Mouse (Mus musculus) hindbrain, embryonic 12.5 days (tissue): ENCODE data around the gene Vwf. TPM values are rescaled to one million over a fixed set of nuclear protein-coding genes. Genes with fewer than 3 reads are reported as not detected.

Experiments
- ATAC-seq: fragments of 200-750 bp; cut with Nextera tagmentation; 2 replicates; pipeline ENCODE4 v1.8.0; 2017; ENCODE audit warnings: moderate TSS enrichment; ENCODE audit not compliant: low FRiP score
- H3K27ac ChIP-seq: fragments of 300-500 bp; sonication (generic); 2 replicates; pipeline ENCODE4 v1.5.1; 2016; ENCODE audit warnings: mild to moderate bottlenecking
- H3K27me3 ChIP-seq: fragments of 300-500 bp; sonication (generic); 2 replicates; pipeline ENCODE4 v1.6.1; 2016; ENCODE audit warnings: mild to moderate bottlenecking
- H3K36me3 ChIP-seq: fragments of 300-500 bp; sonication (generic); 2 replicates; pipeline ENCODE4 v1.6.1; 2016; ENCODE audit warnings: mild to moderate bottlenecking
- H3K4me1 ChIP-seq: fragments of 300-500 bp; sonication (generic); 2 replicates; pipeline ENCODE4 v1.6.1; 2016
- H3K4me2 ChIP-seq: fragments of 300-500 bp; sonication (generic); replicated peaks from 2 replicates; pipeline ENCODE4 v1.6.1; 2016; ENCODE audit warnings: mild to moderate bottlenecking
- H3K4me3 ChIP-seq: fragments of 300-500 bp; sonication (generic); 2 replicates; pipeline ENCODE4 v1.5.1; 2016; ENCODE audit warnings: mild to moderate bottlenecking
- H3K9ac ChIP-seq: fragments of 300-500 bp; sonication (generic); 2 replicates; pipeline ENCODE4 v1.6.1; 2016; ENCODE audit warnings: mild to moderate bottlenecking, moderate library complexity
- H3K9me3 ChIP-seq: fragments of 300-500 bp; sonication (generic); replicated peaks from 2 replicates; pipeline ENCODE4 v1.6.1; 2016; ENCODE audit warnings: mild to moderate bottlenecking
- WGBS: fragments of 180-500 bp; shearing (Covaris S2); methylation state at CpG from one replicate; pipeline ENCODE4 v1.1.7; 2016; 5-methylcytosine and 5-hydroxymethylcytosine counted together
- polyA plus RNA-seq: library from polyadenylated mRNA; unstranded; fragments of >200 nt; fragmentation: Nextera tagmentation; extraction: Ambion mirVana; gene quantifications from 2 replicates; pipeline ENCODE4 v1.2.1, GENCODE M21; 2016

The Vwf gene
- polyA plus RNA-seq, 1 experiment from 2014 or later, result 11.3 TPM

DNA sequence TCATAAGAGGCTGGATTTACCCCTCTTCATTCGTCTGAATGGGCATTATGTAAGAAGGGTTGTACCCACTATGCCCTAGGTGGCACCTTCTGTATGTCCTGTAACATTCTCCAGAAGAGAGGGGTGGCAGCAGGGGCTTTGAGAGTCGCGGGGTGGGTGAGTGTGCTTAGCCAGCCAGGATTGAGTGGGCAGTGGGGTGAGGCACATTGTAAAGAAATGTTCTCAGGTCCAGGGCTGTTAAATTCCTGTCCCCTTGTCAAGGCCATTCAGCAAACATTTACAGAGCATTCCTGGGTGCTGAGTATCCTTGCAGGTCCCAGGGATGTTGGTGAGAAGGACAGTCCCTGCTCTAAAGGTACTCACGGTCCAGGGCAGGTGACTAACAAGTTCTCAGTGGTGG lies 7.0 kb downstream of the Vwf start:
- no peaks in the 10 kb centered on the region for H3K27me3 ChIP-seq
- H3K36me3 ChIP-seq, result no peaks in the 10 kb centered on the region
- no peak overlapping the region for H3K4me2 ChIP-seq
- no peaks in the 10 kb centered on the region for H3K9me3 ChIP-seq
- no peak overlapping the region for H3K27ac ChIP-seq
- no peak overlapping the region for H3K9ac ChIP-seq
- ATAC-seq, result no peak
- H3K4me1 ChIP-seq, result no peaks in the 10 kb centered on the region
- 84% methylated on average over 4 of the region's 4 CpGs for WGBS
- no peak overlapping the region for H3K4me3 ChIP-seq

- Histone ChIP-seq H3K27me3 (no peaks in the 10 kb centered on the region), H3K9me3 (no peaks in the 10 kb centered on the region), H3K27ac (no peak overlapping the region), H3K4me3 (no peak overlapping the region), H3K9ac (no peak overlapping the region), H3K36me3 (no peaks in the 10 kb centered on the region), H3K4me2 (no peak overlapping the region), H3K4me1 (no peaks in the 10 kb centered on the region)
- WGBS, result 78% methylated on average over 8 of the region's 8 CpGs
- ATAC-seq, result no peak
These were observed 12.3 kb downstream of the Vwf start for GRCm38 (mm10) chr6:125558831-125559230.

DNA sequence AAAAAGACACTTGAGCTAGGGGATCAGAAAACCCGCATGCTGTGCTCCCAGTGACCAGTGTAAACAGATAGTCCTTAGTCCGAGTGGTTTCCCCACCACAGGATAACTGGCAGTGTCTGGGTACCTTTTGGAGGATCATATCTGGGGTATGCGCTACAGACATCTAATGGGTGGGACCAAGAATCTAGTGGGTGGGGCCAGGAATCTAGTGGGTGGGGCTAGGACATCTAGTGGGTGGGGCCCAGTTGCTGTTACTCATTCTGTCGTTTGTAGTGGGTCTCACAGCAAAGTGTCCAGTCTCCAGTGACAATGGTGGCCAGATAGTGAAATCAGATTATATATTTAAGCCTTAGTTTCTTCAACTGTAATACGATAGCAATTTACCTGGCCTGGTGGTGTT lies 14.5 kb downstream of the Vwf start:
- WGBS, result 79% methylated on average over 5 of the region's 5 CpGs
- no peak overlapping the region for H3K4me3 ChIP-seq
- H3K9me3 ChIP-seq, result no peaks in the 10 kb centered on the region
- H3K9ac ChIP-seq, result no peak overlapping the region
- no peaks in the 10 kb centered on the region for H3K27me3 ChIP-seq
- H3K27ac ChIP-seq, result no peak overlapping the region
- no peak for ATAC-seq
- H3K36me3 ChIP-seq, result no peaks in the 10 kb centered on the region
- H3K4me1 ChIP-seq, result no peaks in the 10 kb centered on the region
- no peak overlapping the region for H3K4me2 ChIP-seq

DNA sequence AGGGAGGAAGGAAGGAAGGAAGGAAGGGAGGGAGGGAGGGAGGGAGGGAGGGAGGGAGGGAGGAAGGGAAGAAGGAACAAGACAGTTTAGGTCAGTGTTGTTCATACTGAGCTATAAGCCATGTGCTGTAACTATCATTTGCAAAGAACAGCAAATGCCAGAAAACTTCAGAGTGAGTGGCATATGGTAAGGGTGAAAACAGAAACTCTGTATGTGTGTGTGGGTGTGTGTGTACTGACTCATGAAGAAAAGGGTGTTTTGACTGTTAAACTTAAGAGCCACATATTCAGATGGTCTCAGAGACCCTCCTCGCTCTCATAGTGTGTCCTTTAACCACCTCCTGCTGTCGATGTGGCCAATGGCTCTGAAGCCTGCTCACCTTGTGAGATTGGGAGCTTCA lies 14.9 kb downstream of the Vwf start:
- 84% methylated on average over 2 of the region's 2 CpGs for WGBS
- H3K27ac ChIP-seq, result no peak overlapping the region
- ATAC-seq, result no peak
- H3K36me3 ChIP-seq, result no peaks in the 10 kb centered on the region
- H3K4me1 ChIP-seq, result no peaks in the 10 kb centered on the region
- H3K4me2 ChIP-seq, result no peak overlapping the region
- no peak overlapping the region for H3K9ac ChIP-seq
- no peak overlapping the region for H3K4me3 ChIP-seq
- H3K9me3 ChIP-seq, result no peaks in the 10 kb centered on the region
- no peaks in the 10 kb centered on the region for H3K27me3 ChIP-seq

- Histone ChIP-seq H3K9ac (no peak overlapping the region), H3K4me3 (no peak overlapping the region), H3K9me3 (no peaks in the 10 kb centered on the region), H3K4me2 (no peak overlapping the region), H3K4me1 (no peaks in the 10 kb centered on the region), H3K27me3 (no peaks in the 10 kb centered on the region), H3K27ac (no peak overlapping the region), H3K36me3 (no peaks in the 10 kb centered on the region)
- no peak for ATAC-seq
- WGBS, result 64% methylated on average over 7 of the region's 7 CpGs
These were observed 18.3 kb downstream of the Vwf start for GRCm38 (mm10) chr6:125564812-125565281.

GRCm38 (mm10) chr6:125565326-125565725 lies 18.8 kb downstream of the Vwf start:
- H3K9me3 ChIP-seq, result no peaks in the 10 kb centered on the region
- 83% methylated on average over 6 of the region's 6 CpGs for WGBS
- no peak overlapping the region for H3K9ac ChIP-seq
- H3K4me1 ChIP-seq, result no peaks in the 10 kb centered on the region
- no peaks in the 10 kb centered on the region for H3K27me3 ChIP-seq
- no peak overlapping the region for H3K4me2 ChIP-seq
- no peak overlapping the region for H3K27ac ChIP-seq
- no peaks in the 10 kb centered on the region for H3K36me3 ChIP-seq
- no peak overlapping the region for H3K4me3 ChIP-seq
- no peak for ATAC-seq

GRCm38 (mm10) chr6:125566656-125567055 lies 20.1 kb downstream of the Vwf start:
- Histone ChIP-seq H3K27me3 (no peaks in the 10 kb centered on the region), H3K27ac (no peak overlapping the region), H3K9ac (no peak overlapping the region), H3K4me1 (no peaks in the 10 kb centered on the region), H3K36me3 (no peaks in the 10 kb centered on the region), H3K4me3 (no peak overlapping the region), H3K9me3 (no peaks in the 10 kb centered on the region), H3K4me2 (no peak overlapping the region)
- WGBS, result 88% methylated on average over 3 of the region's 3 CpGs
- no peak for ATAC-seq

- no peak overlapping the region for H3K4me2 ChIP-seq
- H3K4me3 ChIP-seq, result no peak overlapping the region
- ATAC-seq, result no peak
- H3K9me3 ChIP-seq, result no peaks in the 10 kb centered on the region
- no peaks in the 10 kb centered on the region for H3K27me3 ChIP-seq
- no peak overlapping the region for H3K27ac ChIP-seq
- no peaks in the 10 kb centered on the region for H3K36me3 ChIP-seq
- no peak overlapping the region for H3K9ac ChIP-seq
- H3K4me1 ChIP-seq, result peaks cover 11% of the 10 kb centered on the region
- 96% methylated on average over 2 of the region's 2 CpGs for WGBS
These were observed 21.8 kb downstream of the Vwf start for GRCm38 (mm10) chr6:125568381-125568780.

- 45% methylated on average over 18 of the region's 18 CpGs for WGBS
- Histone ChIP-seq H3K9ac (no peak overlapping the region), H3K27me3 (no peaks in the 10 kb centered on the region), H3K27ac (peak overlapping the region; percentile 41), H3K4me2 (peak overlapping the region; percentile 49), H3K4me1 (peaks cover 12% of the 10 kb centered on the region), H3K4me3 (peak overlapping the region; percentile 18), H3K9me3 (no peaks in the 10 kb centered on the region), H3K36me3 (no peaks in the 10 kb centered on the region)
- ATAC-seq, result peak; percentile 43
These were observed 26.0 kb downstream of the Vwf start for GRCm38 (mm10) chr6:125572291-125573188.

- H3K27ac ChIP-seq, result peak overlapping the region; percentile 41
- H3K36me3 ChIP-seq, result no peaks in the 10 kb centered on the region
- H3K4me1 ChIP-seq, result peaks cover 17% of the 10 kb centered on the region
- peak overlapping the region; percentile 18 for H3K4me3 ChIP-seq
- H3K4me2 ChIP-seq, result peak overlapping the region; percentile 49
- 4% methylated on average over 14 of the region's 14 CpGs for WGBS
- no peaks in the 10 kb centered on the region for H3K9me3 ChIP-seq
- H3K27me3 ChIP-seq, result no peaks in the 10 kb centered on the region
- ATAC-seq, result peak; percentile 93
- H3K9ac ChIP-seq, result no peak overlapping the region
These were observed 26.8 kb downstream of the Vwf start for GRCm38 (mm10) chr6:125573189-125573928.

DNA sequence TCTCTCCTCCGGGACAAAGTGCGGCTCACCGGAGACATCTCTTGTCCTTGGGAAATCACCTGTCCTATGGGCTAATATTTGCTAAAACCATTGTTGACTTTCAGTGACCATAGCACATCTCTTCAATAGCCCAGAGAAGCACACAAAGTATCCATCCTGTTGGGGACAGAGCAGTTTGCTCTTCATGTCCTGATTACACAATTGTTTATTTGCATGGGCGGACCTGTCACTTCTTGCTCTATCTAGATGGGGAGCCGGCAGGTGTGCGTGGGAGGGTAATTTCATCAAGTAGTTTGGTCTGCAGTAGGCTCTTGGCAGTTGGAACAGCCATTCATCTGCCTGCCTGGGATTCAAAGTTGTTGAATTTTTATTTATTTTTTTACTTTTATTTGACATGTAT lies 28.5 kb downstream of the Vwf start:
- H3K27ac ChIP-seq, result no peak overlapping the region
- no peaks in the 10 kb centered on the region for H3K27me3 ChIP-seq
- WGBS, result 96% methylated on average over 6 of the region's 6 CpGs
- H3K9me3 ChIP-seq, result no peaks in the 10 kb centered on the region
- H3K36me3 ChIP-seq, result no peaks in the 10 kb centered on the region
- H3K4me3 ChIP-seq, result no peak overlapping the region
- H3K9ac ChIP-seq, result no peak overlapping the region
- H3K4me1 ChIP-seq, result peaks cover 20% of the 10 kb centered on the region
- no peak overlapping the region for H3K4me2 ChIP-seq
- ATAC-seq, result no peak

GRCm38 (mm10) chr6:125577301-125577700 lies 30.7 kb downstream of the Vwf start:
- ATAC-seq, result no peak
- Histone ChIP-seq H3K27ac (no peak overlapping the region), H3K4me3 (no peak overlapping the region), H3K4me1 (peaks cover 18% of the 10 kb centered on the region), H3K4me2 (no peak overlapping the region), H3K27me3 (no peaks in the 10 kb centered on the region), H3K9ac (no peak overlapping the region), H3K9me3 (no peaks in the 10 kb centered on the region), H3K36me3 (no peaks in the 10 kb centered on the region)
- WGBS, result 81% methylated on average over 9 of the region's 9 CpGs
